Mouse (Mus musculus): ENCODE data around the gene Pdlim4. TPM values are rescaled to one million over a fixed set of nuclear protein-coding genes. Genes with fewer than 3 reads are reported as not detected.

Pdlim4 gene
- total and polyA plus RNA-seq, 3 experiments, result not detected

- TF ChIP-seq RAD21 (IDR thresholded peaks at IDR 0.05; ENCODE audit: low read depth, low read length) (no peak), ZNF384 (IDR thresholded peaks at IDR 0.05; ENCODE audit: low read depth, low read length) (no peak), USF2 (conservative IDR thresholded peaks at IDR 0.05; ENCODE audit: low read depth, low read length) (no peak), SIN3A (IDR thresholded peaks at IDR 0.05; ENCODE audit: low read length) (no peak), ETS1 (conservative IDR thresholded peaks at IDR 0.05; ENCODE audit: low read depth, low read length) (no peak), TBP (conservative IDR thresholded peaks at IDR 0.05; ENCODE audit: low read depth, low read length) (no peak), POLR2A (IDR thresholded peaks at IDR 0.05; ENCODE audit: low read depth, low read length) (no peak), JUN (IDR thresholded peaks at IDR 0.05; ENCODE audit: insufficient read depth, low read depth, low read length) (no peak), MAZ (IDR thresholded peaks at IDR 0.05; ENCODE audit: low read depth, low read length) (no peak), E2F4 (IDR thresholded peaks at IDR 0.05; ENCODE audit: insufficient replicate concordance, low read depth, low read length) (no peak), ELF1 (IDR thresholded peaks at IDR 0.05; ENCODE audit: low read depth, low read length) (no peak), SMC3 (IDR thresholded peaks at IDR 0.05; ENCODE audit: low read depth, low read length) (no peak), POLR2AphosphoS2 (IDR thresholded peaks at IDR 0.05; ENCODE audit: low read depth, low read length) (no peak), NRF1 (IDR thresholded peaks at IDR 0.05; ENCODE audit: low read depth, low read length) (no peak)
- in situ Hi-C loops (cut with MboI; ENCODE audit: low pct_ligation_motif_present, low pct_unique_long_range_greater_than_20kb, low sequenced_read_pairs), result no loop called here
- Histone ChIP-seq H3K4me2 (ENCODE audit: insufficient read depth, low read depth, poor library complexity, severe bottlenecking) (peak within 1 kb of the TSS; percentile 9; the same call in 1 of the 2 replicates), H3K9me3 (replicated peaks; ENCODE audit: low read length) (no peaks in the 10 kb centered on the region), H3K4me3 (replicated peaks in 1 of 3; ENCODE audit: low read depth in 2 of 3, low read length in 2 of 3, poor library complexity in 1 of 3) (no peak within 1 kb of the TSS), H3K4me1 (ENCODE audit: control insufficient read depth in 1 of 2, insufficient read depth in 2 of 2) (peaks cover 3 to 8% of the 10 kb centered on the region in 2 experiments; a peak in 2 of 4 replicates), H3K9ac (ENCODE audit: insufficient read depth, low read depth) (no peak within 1 kb of the TSS), H3K27me3 (replicated peaks) (peaks cover 14% of the 10 kb centered on the region), H3K27ac (ENCODE audit: insufficient read depth, low read depth) (no peak within 1 kb of the TSS), H3K36me3 (replicated peaks in 1 of 2; ENCODE audit: control insufficient read depth in 1 of 2, insufficient read depth in 1 of 2, low read length in 1 of 2) (no peaks in the 10 kb centered on the region), H3K79me2 (replicated peaks; ENCODE audit: control insufficient read depth, extremely low read depth, insufficient read depth, poor library complexity, severe bottlenecking) (no peaks in the 10 kb centered on the region)
- DNase-seq (ENCODE audit: extremely low read depth), result no peak
- dilution Hi-C loops (cut with MboI; ENCODE audit: extremely low pct_ligation_motif_present, extremely low pct_unique_long_range_greater_than_20kb, low sequenced_read_pairs), result no loop called here
These were observed 40.5 kb downstream of the Pdlim4 start, which contains the start of gene Slc22a4 for GRCm38 (mm10) chr11:54028044-54028951. Slc22a4 (minus strand) TSS chr11:54028090.

GRCm38 (mm10) chr11:54027131-54028043 is 41.4 kb downstream of the Pdlim4 start:
- no peaks in the 10 kb centered on the region for H3K9me3 ChIP-seq (replicated peaks; ENCODE audit: low read length)
- peaks cover 18% of the 10 kb centered on the region for H3K27me3 ChIP-seq (replicated peaks)
- no peaks in the 10 kb centered on the region for H3K79me2 ChIP-seq (replicated peaks; ENCODE audit: control insufficient read depth, extremely low read depth, insufficient read depth, poor library complexity, severe bottlenecking)
- in situ Hi-C loops (cut with MboI; ENCODE audit: low pct_ligation_motif_present, low pct_unique_long_range_greater_than_20kb, low sequenced_read_pairs) (no loop called here), dilution Hi-C loops (cut with MboI; ENCODE audit: extremely low pct_ligation_motif_present, extremely low pct_unique_long_range_greater_than_20kb, low sequenced_read_pairs) (no loop called here)
- no peak overlapping the region for H3K4me2 ChIP-seq (ENCODE audit: insufficient read depth, low read depth, poor library complexity, severe bottlenecking)
- DNase-seq (ENCODE audit: extremely low read depth), result no peak
- no peak for TF ChIP-seq ZNF384 (IDR thresholded peaks at IDR 0.05; ENCODE audit: low read depth, low read length)
- TF ChIP-seq USF2 (conservative IDR thresholded peaks at IDR 0.05; ENCODE audit: low read depth, low read length), result no peak
- TF ChIP-seq ZKSCAN1 (IDR thresholded peaks at IDR 0.05; ENCODE audit: borderline replicate concordance, low read depth, low read length), result no peak
- TF ChIP-seq POLR2AphosphoS2 (IDR thresholded peaks at IDR 0.05; ENCODE audit: low read depth, low read length), result no peak
- TF ChIP-seq ETS1 (conservative IDR thresholded peaks at IDR 0.05; ENCODE audit: low read depth, low read length), result no peak
- no peak for TF ChIP-seq ELF1 (IDR thresholded peaks at IDR 0.05; ENCODE audit: low read depth, low read length)
- no peak for TF ChIP-seq SMC3 (IDR thresholded peaks at IDR 0.05; ENCODE audit: low read depth, low read length)
- no peak for TF ChIP-seq SIN3A (IDR thresholded peaks at IDR 0.05; ENCODE audit: low read length)
- TF ChIP-seq CHD1 (IDR thresholded peaks at IDR 0.05; ENCODE audit: low read depth, low read length), result no peak
- TF ChIP-seq JUND (conservative IDR thresholded peaks at IDR 0.05; ENCODE audit: low read depth, low read length), result no peak
- no peak for TF ChIP-seq TCF12 (IDR thresholded peaks at IDR 0.05; ENCODE audit: low read depth, low read length)
- TF ChIP-seq RCOR1 (conservative IDR thresholded peaks at IDR 0.05; ENCODE audit: low read depth, low read length), result no peak
- TF ChIP-seq ZMIZ1 (IDR thresholded peaks at IDR 0.05; ENCODE audit: low read depth, low read length), result no peak
- TF ChIP-seq ZC3H11A (IDR thresholded peaks at IDR 0.05; ENCODE audit: low read depth, low read length), result no peak
- peaks cover 3 to 8% of the 10 kb centered on the region in 2 experiments; a peak in 2 of 4 replicates for H3K4me1 ChIP-seq (ENCODE audit: control insufficient read depth in 1 of 2, insufficient read depth in 2 of 2)
- no peak overlapping the region for H3K9ac ChIP-seq (ENCODE audit: insufficient read depth, low read depth)
- no peak overlapping the region for H3K4me3 ChIP-seq (replicated peaks in 1 of 3; ENCODE audit: low read depth in 2 of 3, low read length in 2 of 3, poor library complexity in 1 of 3)
- H3K27ac ChIP-seq (ENCODE audit: insufficient read depth, low read depth), result no peak overlapping the region
- no peaks in the 10 kb centered on the region for H3K36me3 ChIP-seq (replicated peaks in 1 of 2; ENCODE audit: control insufficient read depth in 1 of 2, insufficient read depth in 1 of 2, low read length in 1 of 2)

Measured in CH12.LX (cell line).